Mouse (Mus musculus) heart, postnatal 14 days (tissue): Measurements from ENCODE around the gene Cldnd2. TPM values are rescaled to one million over a fixed set of nuclear protein-coding genes. Genes with fewer than 3 reads are reported as not detected.

Experiments used
- DNase-seq, 2 experiments: peaks; one replicate each; pipeline ENCODE4 v3.0.0; 2021 to 2022
- intact Hi-C: fragments of 180-260 bp; cut with DNase I; formaldehyde crosslinking; loops from one replicate; pipeline ENCODE4 v1.15.1; 2025
- microRNA-seq, 2 experiments: library from miRNA; unstranded; fragments of <30 nt; microRNA quantifications; one replicate each; pipeline ENCODE4 v1.2.0; 2021 to 2022
- total RNA-seq, 2 experiments: library from RNA; stranded (reverse); gene quantifications; 2 replicates each; pipeline ENCODE4 v1.2.3; 2021

The Cldnd2 gene
- total RNA-seq, 2 experiments from 2014 or later: not detected

GRCm38 (mm10) chr7:43482090-43482716 is 41.6 kb downstream of the Cldnd2 start:
- intact Hi-C loops: no loop called here
- DNase-seq: peak in 1 of 2 experiments; percentile 40

DNA sequence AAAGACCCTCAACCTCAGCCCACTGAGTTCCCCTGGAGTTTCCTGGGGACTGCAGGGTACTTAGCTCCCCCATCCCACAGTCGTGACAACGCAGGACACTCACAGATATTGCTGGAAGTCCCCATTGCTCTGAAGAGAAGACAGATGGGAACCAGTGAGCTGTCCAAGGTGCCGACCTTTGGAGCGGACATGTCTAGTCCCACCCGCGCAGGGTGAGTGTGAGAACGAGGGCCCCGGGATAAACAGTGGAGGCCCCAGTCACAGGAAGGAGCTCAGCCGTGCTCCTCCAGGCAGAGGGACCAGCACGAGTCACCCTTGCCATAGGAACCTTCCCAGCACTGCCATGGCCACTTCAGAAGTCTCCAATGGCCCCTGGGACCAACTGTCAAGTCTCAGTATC is 42.7 kb downstream of the Cldnd2 start:
- peak in 1 of 2 experiments; percentile 26 for DNase-seq
- intact Hi-C loops: no loop called here

- no peak for DNase-seq
- intact Hi-C loops: no loop called here
These were observed 48.1 kb downstream of the Cldnd2 start for GRCm38 (mm10) chr7:43488646-43489045.

GRCm38 (mm10) chr7:43489631-43490125 is 49.1 kb downstream of the Cldnd2 start, which contains the start of gene Iglon5:
Gene Iglon5, minus strand, starts transcription at chr7:43490075.
- DNase-seq: no peak
- intact Hi-C loops: no loop called here

DNA sequence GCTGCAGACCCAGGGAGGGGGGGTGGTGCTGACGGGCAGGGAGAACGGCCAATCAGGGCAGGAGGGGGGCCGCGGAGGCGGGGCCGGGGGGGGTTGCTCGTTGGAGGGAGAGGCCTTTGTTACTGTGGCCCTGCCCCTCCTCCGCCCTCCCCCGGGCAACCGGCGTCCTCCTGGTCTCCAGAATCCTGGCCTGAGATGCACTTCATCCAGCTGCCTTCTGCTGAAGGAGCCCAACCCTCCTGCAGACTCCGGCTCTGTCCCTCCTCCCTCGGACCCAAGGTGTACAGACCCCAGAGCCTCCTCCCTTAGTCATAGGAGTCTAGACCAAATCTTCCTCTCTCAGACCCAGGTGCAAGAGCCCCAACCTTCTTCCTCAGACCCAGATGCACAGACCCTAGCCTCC is 49.6 kb downstream of the Cldnd2 start:
- intact Hi-C loops: no loop called here
- peak; percentile 28 to 36 for DNase-seq

DNA sequence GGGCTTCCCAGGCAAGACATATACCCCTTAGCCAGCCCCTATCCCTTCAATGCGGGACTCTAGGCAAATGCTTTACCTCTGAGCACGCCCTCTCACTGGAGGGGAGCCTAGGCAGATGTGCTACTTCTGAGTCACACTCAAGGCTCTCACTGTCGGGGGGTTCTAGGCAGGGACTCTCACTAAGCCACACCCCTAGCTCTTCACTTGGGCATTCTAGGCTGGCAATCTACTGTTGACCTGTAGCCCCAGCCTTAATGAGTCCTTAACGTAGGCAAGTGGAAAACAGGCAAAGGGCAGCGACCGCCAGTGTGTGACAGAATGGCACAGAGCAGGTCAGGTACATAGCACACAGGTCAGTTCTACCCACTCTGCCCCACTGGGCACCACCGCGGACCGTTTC is 50.3 kb downstream of the Cldnd2 start:
- intact Hi-C loops: no loop called here
- DNase-seq: no peak

Small RNAs within 50 kb of the gene (microRNA-seq; reads per million reads assigned to microRNA genes)
- gene Mir7051: 0.48 to 4.8 reads per million in 2 experiments

Other genes starting within 250 kb of the Cldnd2 start
- 10 to 100 TPM; 17.3 to 17.6 TPM for gene Zfp715, start 127.5 kb upstream of the Cldnd2 start, total RNA-seq
- gene Siglecf, start 89.4 kb upstream of the Cldnd2 start, total RNA-seq: not detected
- gene Siglecg, start 32.6 kb upstream of the Cldnd2 start, total RNA-seq: under 1 TPM; 0.27 to 0.31 TPM
- gene Lim2, start 13.1 kb upstream of the Cldnd2 start, total RNA-seq: not detected
- not detected for gene Nkg7, start 3.7 kb upstream of the Cldnd2 start, total RNA-seq
- 1,000 to 10,000 TPM; 1,151 to 1,177 TPM for gene Etfb, start 3.3 kb downstream of the Cldnd2 start, total RNA-seq
- gene Gm45233, start 3.3 kb downstream of the Cldnd2 start, total RNA-seq: 1 to 10 TPM in 1 of 2 experiments, under 1 TPM in 1; 0.45 to 1.5 TPM
- gene Vsig10l, start 22.4 kb downstream of the Cldnd2 start, total RNA-seq: 1 to 10 TPM; 2.1 to 3.5 TPM
- gene Iglon5, start 49.3 kb downstream of the Cldnd2 start, total RNA-seq: under 1 TPM; 0.24 to 0.36 TPM
- not detected for gene 4931406B18Rik, start 65.2 kb downstream of the Cldnd2 start, total RNA-seq
- gene Cd33, start 103.6 kb downstream of the Cldnd2 start, total RNA-seq: 1 to 10 TPM; 3.7 to 4.1 TPM
- under 1 TPM; 0.98 to 1.00 TPM for gene Zfp658, start 121.5 kb downstream of the Cldnd2 start, total RNA-seq
- gene Zfp719, start 138.8 kb downstream of the Cldnd2 start, total RNA-seq: 1 to 10 TPM; 5.8 to 7.3 TPM
- not detected for gene Zfp819, start 166.4 kb downstream of the Cldnd2 start, total RNA-seq
- not detected for gene Ceacam18, start 193.9 kb downstream of the Cldnd2 start, total RNA-seq
- gene Siglece, start 219.4 kb downstream of the Cldnd2 start, total RNA-seq: 1 to 10 TPM; 1.2 TPM
- gene Ctu1, start 231.2 kb downstream of the Cldnd2 start, total RNA-seq: 1 to 10 TPM; 3.9 to 4.0 TPM
- not detected for gene Klk14, start 249.6 kb downstream of the Cldnd2 start, total RNA-seq